Mouse (Mus musculus) limb, embryonic 12.5 days (tissue): ENCODE data around the gene Abhd4. TPM values are rescaled to one million over a fixed set of nuclear protein-coding genes. Genes with fewer than 3 reads are reported as not detected.

Experiments used
- ATAC-seq: fragments of 200-750 bp; cut with Nextera tagmentation; 2 replicates; pipeline ENCODE4 v1.8.0; 2017; ENCODE audit warnings: low read depth, moderate TSS enrichment; ENCODE audit not compliant: insufficient number of reproducible peaks, insufficient read depth, low FRiP score, low TSS enrichment
- H3K27ac ChIP-seq: fragments of 300-500 bp; sonication (generic); 2 replicates; pipeline ENCODE4 v1.5.1; 2016; ENCODE audit warnings: mild to moderate bottlenecking, moderate library complexity
- H3K27me3 ChIP-seq: fragments of 300-500 bp; sonication (generic); 2 replicates; pipeline ENCODE4 v1.6.1; 2016; ENCODE audit warnings: mild to moderate bottlenecking, moderate library complexity
- H3K36me3 ChIP-seq: fragments of 300-500 bp; sonication (generic); 2 replicates; pipeline ENCODE4 v1.6.1; 2016; ENCODE audit warnings: mild to moderate bottlenecking, moderate library complexity
- H3K4me1 ChIP-seq: fragments of 300-500 bp; sonication (generic); replicated peaks from 2 replicates; pipeline ENCODE4 v1.6.1; 2016
- H3K4me2 ChIP-seq: fragments of 300-500 bp; sonication (generic); 2 replicates; pipeline ENCODE4 v1.6.1; 2016; ENCODE audit warnings: mild to moderate bottlenecking, moderate library complexity
- H3K4me3 ChIP-seq: fragments of 300-500 bp; sonication (generic); replicated peaks from 2 replicates; pipeline ENCODE4 v1.5.1; 2016; ENCODE audit warnings: mild to moderate bottlenecking
- H3K9ac ChIP-seq: fragments of 300-500 bp; sonication (generic); replicated peaks from 2 replicates; pipeline ENCODE4 v1.6.1; 2016; ENCODE audit warnings: mild to moderate bottlenecking, moderate library complexity
- H3K9me3 ChIP-seq: fragments of 300-500 bp; sonication (generic); 2 replicates; pipeline ENCODE4 v1.6.1; 2016; ENCODE audit warnings: mild to moderate bottlenecking, moderate library complexity
- WGBS: fragments of 180-500 bp; shearing (Covaris S2); methylation state at CpG from one replicate; pipeline ENCODE4 v1.1.7; 2016; 5-methylcytosine and 5-hydroxymethylcytosine counted together
- polyA plus RNA-seq: library from polyadenylated mRNA; unstranded; fragments of >200 nt; fragmentation: Nextera tagmentation; extraction: Ambion mirVana; gene quantifications from 2 replicates; pipeline ENCODE4 v1.2.1, GENCODE M21; 2016

The Abhd4 gene
- polyA plus RNA-seq, 1 experiment from 2014 or later: 37.6 TPM

DNA sequence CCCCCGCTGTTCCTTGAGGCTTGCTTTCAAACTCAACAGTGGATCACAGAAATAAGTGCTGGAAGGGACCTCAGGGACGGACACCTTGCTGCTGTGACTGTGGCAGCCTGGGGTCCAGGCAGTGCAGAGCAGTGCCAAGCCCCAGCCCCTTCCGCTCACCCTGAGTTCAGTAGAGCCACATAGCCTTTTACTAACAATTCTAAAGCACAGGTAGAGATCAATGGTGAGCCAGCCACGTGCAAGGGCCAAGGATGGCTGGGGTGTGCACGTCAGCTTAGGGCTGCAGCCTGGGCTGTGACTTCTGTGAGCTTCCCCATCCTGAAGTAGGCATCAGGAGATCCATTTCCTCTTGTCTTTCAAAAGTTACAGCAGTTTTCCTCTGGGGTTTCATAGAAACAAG is 42.2 kb upstream of the Abhd4 start:
- no peak overlapping the region for H3K9ac ChIP-seq
- H3K27ac ChIP-seq: no peak overlapping the region
- WGBS: 85% methylated on average over 5 of the region's 5 CpGs
- ATAC-seq: no peak
- H3K4me2 ChIP-seq: no peak overlapping the region
- H3K4me3 ChIP-seq: no peak overlapping the region
- H3K9me3 ChIP-seq: no peaks in the 10 kb centered on the region
- H3K27me3 ChIP-seq: no peaks in the 10 kb centered on the region
- H3K36me3 ChIP-seq: no peaks in the 10 kb centered on the region
- no peaks in the 10 kb centered on the region for H3K4me1 ChIP-seq

GRCm38 (mm10) chr14:54213734-54214133 is 40.3 kb upstream of the Abhd4 start:
- Histone ChIP-seq H3K27me3 (no peaks in the 10 kb centered on the region), H3K36me3 (no peaks in the 10 kb centered on the region), H3K4me2 (no peak overlapping the region), H3K4me3 (no peak overlapping the region), H3K9ac (no peak overlapping the region), H3K27ac (no peak overlapping the region), H3K4me1 (peaks cover 3% of the 10 kb centered on the region), H3K9me3 (no peaks in the 10 kb centered on the region)
- 88% methylated on average over 2 of the region's 2 CpGs for WGBS
- no peak for ATAC-seq

- ATAC-seq: no peak
- Histone ChIP-seq H3K4me2 (no peak overlapping the region), H3K9ac (no peak overlapping the region), H3K4me1 (peaks cover 11% of the 10 kb centered on the region), H3K36me3 (no peaks in the 10 kb centered on the region), H3K9me3 (no peaks in the 10 kb centered on the region), H3K27me3 (no peaks in the 10 kb centered on the region), H3K27ac (no peak overlapping the region), H3K4me3 (no peak overlapping the region)
- 32% methylated on average over 2 of the region's 2 CpGs for WGBS
Observed at GRCm38 (mm10) chr14:54214477-54214876, 39.5 kb upstream of the Abhd4 start.

- no peaks in the 10 kb centered on the region for H3K36me3 ChIP-seq
- no peak for ATAC-seq
- no peak overlapping the region for H3K27ac ChIP-seq
- no peaks in the 10 kb centered on the region for H3K27me3 ChIP-seq
- WGBS: 63% methylated on average over 10 of the region's 10 CpGs
- no peak overlapping the region for H3K4me2 ChIP-seq
- H3K9ac ChIP-seq: no peak overlapping the region
- H3K9me3 ChIP-seq: no peaks in the 10 kb centered on the region
- H3K4me3 ChIP-seq: no peak overlapping the region
- peaks cover 14% of the 10 kb centered on the region for H3K4me1 ChIP-seq
Observed at GRCm38 (mm10) chr14:54214901-54215300, 39.1 kb upstream of the Abhd4 start.

GRCm38 (mm10) chr14:54216126-54216525 is 37.9 kb upstream of the Abhd4 start:
- Histone ChIP-seq H3K4me2 (no peak overlapping the region), H3K9ac (no peak overlapping the region), H3K27ac (no peak overlapping the region), H3K27me3 (no peaks in the 10 kb centered on the region), H3K9me3 (no peaks in the 10 kb centered on the region), H3K4me1 (peaks cover 14% of the 10 kb centered on the region), H3K4me3 (no peak overlapping the region), H3K36me3 (no peaks in the 10 kb centered on the region)
- 77% methylated on average over 7 of the region's 7 CpGs for WGBS
- ATAC-seq: no peak

- 50% methylated on average over 1 of the region's 1 CpGs for WGBS
- Histone ChIP-seq H3K9ac (no peak overlapping the region), H3K27ac (no peak overlapping the region), H3K4me2 (no peak overlapping the region), H3K4me3 (no peak overlapping the region), H3K36me3 (no peaks in the 10 kb centered on the region), H3K4me1 (peaks cover 14% of the 10 kb centered on the region), H3K27me3 (no peaks in the 10 kb centered on the region), H3K9me3 (no peaks in the 10 kb centered on the region)
- ATAC-seq: no peak
Observed at GRCm38 (mm10) chr14:54218233-54218632, 35.8 kb upstream of the Abhd4 start.

GRCm38 (mm10) chr14:54218721-54219120 is 35.3 kb upstream of the Abhd4 start:
- WGBS: 20% methylated on average over 9 of the region's 9 CpGs
- Histone ChIP-seq H3K36me3 (no peaks in the 10 kb centered on the region), H3K9ac (no peak overlapping the region), H3K27ac (no peak overlapping the region), H3K4me1 (peaks cover 19% of the 10 kb centered on the region), H3K4me3 (no peak overlapping the region), H3K4me2 (peak overlapping the region; percentile 19; the same call in 1 of the 2 replicates), H3K27me3 (no peaks in the 10 kb centered on the region), H3K9me3 (no peaks in the 10 kb centered on the region)
- no peak for ATAC-seq

GRCm38 (mm10) chr14:54219256-54219655 is 34.7 kb upstream of the Abhd4 start:
- peak overlapping the region; percentile 19; the same call in 1 of the 2 replicates for H3K4me2 ChIP-seq
- ATAC-seq: no peak
- H3K27ac ChIP-seq: 0 out of 2 replicates have a peak overlapping the region, but pooled peaks have one; percentile 19
- no peak overlapping the region for H3K4me3 ChIP-seq
- H3K9ac ChIP-seq: no peak overlapping the region; the same call in 1 of the 2 replicates
- H3K27me3 ChIP-seq: no peaks in the 10 kb centered on the region
- 35% methylated on average over 8 of the region's 8 CpGs for WGBS
- H3K4me1 ChIP-seq: peaks cover 19% of the 10 kb centered on the region
- no peaks in the 10 kb centered on the region for H3K9me3 ChIP-seq
- no peaks in the 10 kb centered on the region for H3K36me3 ChIP-seq

- Histone ChIP-seq H3K27me3 (no peaks in the 10 kb centered on the region), H3K36me3 (no peaks in the 10 kb centered on the region), H3K9ac (no peak overlapping the region), H3K4me2 (no peak overlapping the region), H3K27ac (no peak overlapping the region), H3K9me3 (no peaks in the 10 kb centered on the region), H3K4me3 (no peak overlapping the region), H3K4me1 (peaks cover 23% of the 10 kb centered on the region)
- WGBS: 70% methylated on average over 7 of the region's 7 CpGs
- no peak for ATAC-seq
Observed at GRCm38 (mm10) chr14:54219849-54220248, 34.1 kb upstream of the Abhd4 start.

DNA sequence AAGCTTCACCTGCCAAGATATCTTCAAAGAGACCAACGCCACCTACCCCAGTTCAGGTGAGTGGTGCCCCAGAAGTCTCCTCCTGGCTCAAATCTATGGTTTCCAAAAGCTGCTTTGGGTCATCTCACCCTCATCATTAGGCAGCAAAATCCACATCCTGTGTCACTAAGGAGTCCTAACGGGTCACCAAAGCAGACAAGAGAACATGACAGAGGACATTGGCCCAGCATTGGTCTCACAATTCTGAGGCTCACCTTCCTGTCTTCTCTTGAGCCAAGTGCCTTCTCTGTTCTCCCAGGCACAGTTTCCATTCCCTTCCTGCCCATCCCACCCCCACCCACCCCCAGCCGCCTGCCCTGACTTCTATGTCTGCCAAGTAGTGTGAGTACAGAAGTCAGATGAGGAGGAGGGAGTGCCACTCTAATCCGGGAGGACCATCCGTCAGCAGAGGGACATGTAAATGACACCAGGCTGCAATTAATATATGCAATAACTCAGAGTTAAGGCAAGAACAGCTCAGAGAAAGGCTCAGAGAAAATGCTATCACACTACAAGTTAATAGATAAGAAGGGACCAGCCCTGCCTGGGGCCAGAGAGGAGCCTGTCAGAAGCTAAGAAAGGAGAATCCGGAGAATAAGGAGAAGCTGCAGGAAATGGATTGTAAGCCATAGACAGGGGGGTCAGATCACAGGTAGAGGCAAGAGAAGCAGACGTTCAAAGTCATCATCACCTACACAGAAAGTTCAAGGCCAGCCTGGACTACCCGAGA is 33.1 kb upstream of the Abhd4 start:
- Histone ChIP-seq H3K27ac (no peak overlapping the region), H3K36me3 (no peaks in the 10 kb centered on the region), H3K9me3 (no peaks in the 10 kb centered on the region), H3K4me3 (no peak overlapping the region), H3K27me3 (no peaks in the 10 kb centered on the region), H3K9ac (no peak overlapping the region), H3K4me1 (peaks cover 25% of the 10 kb centered on the region), H3K4me2 (no peak overlapping the region)
- 86% methylated on average over 8 of the region's 8 CpGs for WGBS
- ATAC-seq: no peak

- H3K27ac ChIP-seq: no peak overlapping the region
- no peak overlapping the region for H3K9ac ChIP-seq
- no peak overlapping the region for H3K4me3 ChIP-seq
- ATAC-seq: no peak
- H3K36me3 ChIP-seq: no peaks in the 10 kb centered on the region
- H3K4me2 ChIP-seq: no peak overlapping the region
- no peaks in the 10 kb centered on the region for H3K27me3 ChIP-seq
- 92% methylated on average over 6 of the region's 6 CpGs for WGBS
- H3K9me3 ChIP-seq: no peaks in the 10 kb centered on the region
- H3K4me1 ChIP-seq: peaks cover 25% of the 10 kb centered on the region
Observed at GRCm38 (mm10) chr14:54221641-54222040, 32.3 kb upstream of the Abhd4 start.

DNA sequence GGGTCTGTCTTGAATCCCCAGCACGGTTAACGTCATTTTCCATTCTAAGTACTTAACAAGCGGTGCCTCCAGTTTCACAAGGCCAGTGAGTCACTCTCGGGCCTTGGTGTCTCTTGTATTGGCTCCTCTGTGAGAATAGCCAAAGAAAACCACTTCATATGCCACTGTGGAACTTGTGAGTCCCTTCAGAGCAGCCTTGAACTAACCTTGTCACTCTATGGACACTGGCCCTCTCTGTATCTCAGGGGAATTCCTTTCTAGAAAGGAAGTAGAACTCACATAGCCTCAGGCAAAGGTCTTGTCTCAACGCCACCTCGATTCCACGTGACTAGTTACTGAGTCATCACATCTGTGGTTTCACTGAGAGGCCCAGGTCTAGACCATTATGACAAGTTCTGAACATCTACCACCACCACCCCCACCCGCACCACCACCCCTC is 31.7 kb upstream of the Abhd4 start:
- H3K36me3 ChIP-seq: no peaks in the 10 kb centered on the region
- no peak overlapping the region for H3K9ac ChIP-seq
- ATAC-seq: no peak
- H3K4me2 ChIP-seq: no peak overlapping the region
- H3K4me1 ChIP-seq: peaks cover 25% of the 10 kb centered on the region
- no peaks in the 10 kb centered on the region for H3K9me3 ChIP-seq
- WGBS: 80% methylated on average over 8 of the region's 8 CpGs
- H3K27ac ChIP-seq: no peak overlapping the region
- no peak overlapping the region for H3K4me3 ChIP-seq
- H3K27me3 ChIP-seq: no peaks in the 10 kb centered on the region
